14 mouse cellular contexts compared by ENCODE assay signal in genomic region chr15:36878960-36879359, GRCm38 (mm10).
DNase-seq lines count a peak whose midpoint lies in the region; ATAC-seq lines count a peak whose summit lies in the region.
"Had no signal": no experiment of that assay in that cellular context is flagged by ENCODE, and none has a peak within 500 bp of the region (broad histone marks: within the 10 kb centered on the region; RNA-seq: fewer than 3 reads in every experiment).

No protein-coding gene starts in this region.

- H3K27me3 ChIP-seq in heart, embryonic 15.5 days = no peaks in the 10 kb centered on the region
- no peaks in the 10 kb centered on the region for H3K27me3 ChIP-seq in neural tube, embryonic 11.5 days (ENCODE audit: control insufficient read depth, insufficient read depth, low read length)
- H3K27me3 ChIP-seq in neural tube, embryonic 15.5 days (replicated peaks) = no peaks in the 10 kb centered on the region
- H3K27me3 ChIP-seq in liver, embryonic 13.5 days = no peaks in the 10 kb centered on the region
- H3K27me3 ChIP-seq in kidney, embryonic 16.5 days (ENCODE audit: insufficient read depth, low read length) = no peaks in the 10 kb centered on the region

- peak overlapping the region; percentile 19; the same call in 1 of the 2 replicates for H3K4me3 ChIP-seq in heart, embryonic 15.5 days
- no peak overlapping the region for H3K4me3 ChIP-seq in neural tube, embryonic 11.5 days (ENCODE audit: low read depth, low read length)
- no peak overlapping the region for H3K4me3 ChIP-seq in neural tube, embryonic 15.5 days (replicated peaks)
- H3K4me3 ChIP-seq in liver, embryonic 13.5 days (replicated peaks) = peak overlapping the region; percentile 10; the same call in 1 of the 2 replicates
- H3K4me3 ChIP-seq in kidney, embryonic 16.5 days (ENCODE audit: low read length) = no peak overlapping the region
- H3K4me3 ChIP-seq: erythroblast, embryonic 14.5 days; gastrocnemius, adult 2 months had no signal

- no peaks in the 10 kb centered on the region for H3K36me3 ChIP-seq in heart, embryonic 15.5 days
- no peaks in the 10 kb centered on the region for H3K36me3 ChIP-seq in neural tube, embryonic 11.5 days (ENCODE audit: control insufficient read depth, insufficient read depth, low read length)
- no peaks in the 10 kb centered on the region for H3K36me3 ChIP-seq in neural tube, embryonic 15.5 days
- no peaks in the 10 kb centered on the region for H3K36me3 ChIP-seq in liver, embryonic 13.5 days
- H3K36me3 ChIP-seq in kidney, embryonic 16.5 days (ENCODE audit: insufficient read depth, low read length) = no peaks in the 10 kb centered on the region

- no peak for ATAC-seq in heart, embryonic 15.5 days (replicated peaks; ENCODE audit: insufficient number of reproducible peaks, insufficient read depth, low FRiP score, low read depth)
- ATAC-seq in neural tube, embryonic 11.5 days (ENCODE audit: insufficient read depth, low FRiP score, low TSS enrichment) = 0 out of 2 replicates have a peak, but pooled peaks have one; percentile 27
- no peak for ATAC-seq in neural tube, embryonic 15.5 days (ENCODE audit: low FRiP score)
- no peak for ATAC-seq in liver, embryonic 13.5 days (ENCODE audit: low read depth)
- no peak for ATAC-seq in kidney, embryonic 16.5 days (ENCODE audit: low FRiP score, low TSS enrichment)
- ATAC-seq: forebrain, postnatal 0 days; lung, postnatal 0 days had no signal

- H3K4me1 ChIP-seq in heart, embryonic 15.5 days (replicated peaks) = peaks cover 34% of the 10 kb centered on the region
- peaks cover 8% of the 10 kb centered on the region for H3K4me1 ChIP-seq in neural tube, embryonic 11.5 days (ENCODE audit: control insufficient read depth, insufficient read depth, low read length)
- H3K4me1 ChIP-seq in neural tube, embryonic 15.5 days = peaks cover 13% of the 10 kb centered on the region
- H3K4me1 ChIP-seq in liver, embryonic 13.5 days (replicated peaks) = peaks cover 37% of the 10 kb centered on the region
- H3K4me1 ChIP-seq in kidney, embryonic 16.5 days (ENCODE audit: insufficient read depth, low read length) = peaks cover 29% of the 10 kb centered on the region

- intact Hi-C loops in heart, postnatal 36 days (cut with DNase I) = loop anchor here (5.0 kb wide), 3 partner anchors 47 to 128 kb away; partner anchors contain the start of gene Zfp706

- 37% methylated on average over 5 of the region's 5 CpGs for WGBS in heart, embryonic 15.5 days
- 40% methylated on average over 5 of the region's 5 CpGs for WGBS in neural tube, embryonic 11.5 days
- WGBS in neural tube, embryonic 15.5 days = 37% methylated on average over 5 of the region's 5 CpGs
- 17% methylated on average over 5 of the region's 5 CpGs for WGBS in liver, embryonic 13.5 days (ENCODE audit: insufficient replicate concordance)
- WGBS in kidney, embryonic 16.5 days = 33% methylated on average over 5 of the region's 5 CpGs

- no peak overlapping the region for H3K4me2 ChIP-seq in heart, embryonic 15.5 days
- no peak overlapping the region for H3K4me2 ChIP-seq in neural tube, embryonic 11.5 days (ENCODE audit: low read depth)
- no peak overlapping the region for H3K4me2 ChIP-seq in neural tube, embryonic 15.5 days
- H3K4me2 ChIP-seq in liver, embryonic 13.5 days = peak overlapping the region; percentile 16
- no peak overlapping the region for H3K4me2 ChIP-seq in kidney, embryonic 16.5 days (replicated peaks; ENCODE audit: low read depth, low read length)

- no peak overlapping the region for H3K9ac ChIP-seq in heart, embryonic 15.5 days
- H3K9ac ChIP-seq in neural tube, embryonic 11.5 days (ENCODE audit: low read length) = no peak overlapping the region
- H3K9ac ChIP-seq in neural tube, embryonic 15.5 days (replicated peaks) = no peak overlapping the region
- no peak overlapping the region for H3K9ac ChIP-seq in liver, embryonic 13.5 days
- no peak overlapping the region for H3K9ac ChIP-seq in kidney, embryonic 16.5 days (replicated peaks; ENCODE audit: low read length)
- H3K9ac ChIP-seq: forebrain, postnatal 0 days had no signal

- H3K9me3 ChIP-seq in heart, embryonic 15.5 days (replicated peaks) = no peaks in the 10 kb centered on the region
- H3K9me3 ChIP-seq in neural tube, embryonic 11.5 days (ENCODE audit: control insufficient read depth, low read length) = no peaks in the 10 kb centered on the region
- no peaks in the 10 kb centered on the region for H3K9me3 ChIP-seq in neural tube, embryonic 15.5 days (replicated peaks)
- H3K9me3 ChIP-seq in liver, embryonic 13.5 days (replicated peaks) = no peaks in the 10 kb centered on the region
- H3K9me3 ChIP-seq in kidney, embryonic 16.5 days (ENCODE audit: low read length) = no peaks in the 10 kb centered on the region

- no peak for DNase-seq in heart, postnatal 36 days
- DNase-seq in neural tube, embryonic 11.5 days (ENCODE audit: low spot score) = no peak
- no peak for DNase-seq in liver, embryonic 13.5 days
- DNase-seq in embryo, embryonic 9.5 days (ENCODE audit: extremely low spot score) = no peak
- no peak for DNase-seq in cerebellum, postnatal 4 days (ENCODE audit: low spot score in 2 of 2)
- DNase-seq: cerebellum, adult 2 months; forebrain, postnatal 0 days; gastrocnemius, adult 2 months had no signal

- no peak overlapping the region for H3K27ac ChIP-seq in heart, embryonic 15.5 days
- no peak overlapping the region for H3K27ac ChIP-seq in neural tube, embryonic 11.5 days (ENCODE audit: low read depth, low read length)
- no peak overlapping the region for H3K27ac ChIP-seq in neural tube, embryonic 15.5 days (replicated peaks)
- H3K27ac ChIP-seq in liver, embryonic 13.5 days = no peak overlapping the region
- no peak overlapping the region for H3K27ac ChIP-seq in kidney, embryonic 16.5 days (ENCODE audit: low read length)
- H3K27ac ChIP-seq: gastrocnemius, adult 2 months; kidney, postnatal 0 days had no signal

Comparison
In these comparisons a context has a peak if more than half of its experiments do, and no peak if none do; other contexts are left out.
1. H3K4me3 ChIP-seq: peak in heart, embryonic 15.5 days (single experiment) and liver, embryonic 13.5 days (single experiment); none in neural tube, embryonic 11.5 days (single experiment), neural tube, embryonic 15.5 days (single experiment) and kidney, embryonic 16.5 days (single experiment).